Comparison of ENCODE assay signal across 23 mouse cellular contexts in the genomic region with DNA sequence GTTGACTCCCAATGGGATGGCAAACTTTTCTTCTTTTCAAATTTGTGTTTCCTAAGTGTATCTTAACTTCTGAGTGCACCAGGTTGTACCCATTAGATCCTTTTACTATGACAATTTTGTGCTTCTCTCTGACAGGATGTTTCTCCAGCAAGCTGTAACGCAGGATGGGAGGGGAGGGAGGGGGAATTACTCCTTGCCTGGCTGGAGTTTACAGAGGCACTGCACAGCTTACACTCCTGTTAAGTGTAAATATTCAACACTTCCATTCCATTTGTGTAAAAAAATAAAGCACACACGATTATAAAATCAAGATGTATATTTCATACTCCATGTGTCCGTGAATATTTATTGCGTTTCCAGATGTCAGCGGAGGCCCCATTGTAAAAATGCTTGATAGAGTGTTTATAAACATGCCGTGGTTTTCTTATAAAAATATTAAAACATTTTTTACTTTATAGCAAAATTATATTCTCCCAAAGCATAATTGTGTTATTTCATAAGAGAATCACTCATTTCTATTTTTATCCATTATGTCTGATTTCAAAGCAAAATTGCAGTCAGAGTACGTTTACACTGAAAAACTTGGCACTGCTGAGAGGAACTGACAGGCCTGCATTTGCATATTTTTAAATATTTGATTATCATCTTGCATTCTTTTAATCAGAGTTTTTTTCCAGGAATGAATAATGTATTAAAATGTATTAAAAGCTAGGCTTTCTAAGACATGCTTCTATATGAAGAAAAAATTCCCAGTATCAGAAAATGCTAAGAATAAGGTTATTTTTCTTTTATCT.
"Had no signal": no experiment of that assay in that cellular context is flagged by ENCODE, and none has a peak within 500 bp of the region (broad histone marks: within the 10 kb centered on the region; RNA-seq: fewer than 3 reads in every experiment).

No protein-coding gene starts in this region.

- DNase-seq: kidney, adult 9 months; kidney, postnatal 25 days; layer of hippocampus, adult 9-11 months; liver; lung, adult 18-20 months; lung, postnatal 14 days; lung, postnatal 4 days; retina, postnatal 1 day; right cerebral cortex, postnatal 25 days; spleen, adult 18-20 months; thymus, postnatal 36 days had no signal

- H3K36me3 ChIP-seq: limb, embryonic 10.5 days; limb, embryonic 13.5 days; liver, embryonic 12.5 days; liver, embryonic 15.5 days; lung, embryonic 15.5 days; neural tube, embryonic 13.5 days; stomach, embryonic 15.5 days had no signal

- ATAC-seq: liver, embryonic 12.5 days; midbrain, embryonic 16.5 days had no signal

- H3K27ac ChIP-seq: kidney, postnatal 0 days; layer of hippocampus, adult 2 months; limb, embryonic 10.5 days; limb, embryonic 13.5 days; liver, embryonic 12.5 days; liver, embryonic 15.5 days; lung, embryonic 15.5 days; neural tube, embryonic 13.5 days; stomach, embryonic 15.5 days had no signal

- H3K4me3 ChIP-seq: layer of hippocampus, adult 2 months; limb, embryonic 10.5 days; limb, embryonic 13.5 days; liver, embryonic 12.5 days; liver, embryonic 15.5 days; lung, embryonic 15.5 days; myocyte; neural tube, embryonic 13.5 days; stomach, embryonic 15.5 days had no signal

- H3K9ac ChIP-seq: limb, embryonic 13.5 days; liver, embryonic 12.5 days; liver, embryonic 15.5 days; lung, embryonic 15.5 days; neural tube, embryonic 13.5 days; stomach, embryonic 15.5 days had no signal

- H3K9me3 ChIP-seq: limb, embryonic 10.5 days; limb, embryonic 13.5 days; liver, embryonic 12.5 days; liver, embryonic 15.5 days; lung, embryonic 15.5 days; neural tube, embryonic 13.5 days; stomach, embryonic 15.5 days had no signal

- H3K27me3 ChIP-seq: limb, embryonic 13.5 days; liver, embryonic 12.5 days; liver, embryonic 15.5 days; lung, embryonic 15.5 days; neural tube, embryonic 13.5 days; stomach, embryonic 15.5 days had no signal

- H3K4me2 ChIP-seq: limb, embryonic 13.5 days; liver, embryonic 12.5 days; liver, embryonic 15.5 days; lung, embryonic 15.5 days; midbrain, embryonic 11.5 days; neural tube, embryonic 13.5 days; stomach, embryonic 15.5 days had no signal

- H3K4me1 ChIP-seq: limb, embryonic 10.5 days; liver, embryonic 12.5 days; liver, embryonic 15.5 days; lung, embryonic 15.5 days; neural tube, embryonic 13.5 days; stomach, embryonic 15.5 days had no signal
